Mouse (Mus musculus) forebrain, postnatal 0 days (tissue): ENCODE measurements at regions not wholly inside any gene's neighbourhood (a gene's known extent, or its start where the extent isn't known, plus 50 kb on each side); places are given as distances from the start of the nearest gene placed in this dataset.
A peak's percentile ranks its signal among the peaks of the same experiment; 100 is the strongest.

Experiments used
- ATAC-seq: fragments of 200-750 bp; cut with Nextera tagmentation; 2 replicates; pipeline ENCODE4 v1.8.0; 2017; ENCODE audit warnings: mild to moderate bottlenecking, moderate library complexity
- DNase-seq: peaks from one replicate; pipeline ENCODE4 v3.0.0-alpha.2; 2015
- H3K27ac ChIP-seq: fragments of 300-500 bp; sonication (generic); 2 replicates; pipeline ENCODE4 v1.5.1; 2014; ENCODE audit warnings: low read depth, mild to moderate bottlenecking, antibody characterized with exemption, low read length, moderate library complexity, mixed read lengths
- H3K27me3 ChIP-seq: fragments of 300-500 bp; sonication (generic); 2 replicates; pipeline ENCODE4 v1.6.1; 2014; ENCODE audit warnings: mild to moderate bottlenecking, low read length, mixed read lengths; ENCODE audit not compliant: insufficient read depth
- H3K36me3 ChIP-seq: fragments of 300-500 bp; sonication (generic); 2 replicates; pipeline ENCODE4 v1.6.1; 2014; ENCODE audit warnings: mild to moderate bottlenecking, moderate library complexity; ENCODE audit not compliant: insufficient read depth
- H3K4me1 ChIP-seq: fragments of 300-500 bp; sonication (generic); 2 replicates; pipeline ENCODE4 v1.6.1; 2014; ENCODE audit warnings: antibody characterized with exemption; ENCODE audit not compliant: insufficient read depth
- H3K4me2 ChIP-seq: fragments of 300-500 bp; sonication (generic); 2 replicates; pipeline ENCODE4 v1.6.1; 2014; ENCODE audit warnings: low read depth, mild to moderate bottlenecking, moderate library complexity
- H3K4me3 ChIP-seq: fragments of 300-500 bp; sonication (generic); 2 replicates; pipeline ENCODE4 v1.5.1; 2014; ENCODE audit warnings: low read depth, low read length, mixed read lengths
- H3K9ac ChIP-seq: fragments of 300-500 bp; sonication (generic); 2 replicates; pipeline ENCODE4 v1.6.1; 2014; ENCODE audit warnings: mild to moderate bottlenecking
- H3K9me3 ChIP-seq: fragments of 300-500 bp; sonication (generic); 2 replicates; pipeline ENCODE4 v1.6.1; 2016; ENCODE audit warnings: low read length
- CTCF ChIP-seq: sonication (generic); IDR thresholded peaks from 2 replicates; pipeline ENCODE4 v1.5.1; 2016; ENCODE audit warnings: antibody characterized with exemption, control low read depth, low read depth
- WGBS: fragments of 180-500 bp; shearing (Covaris S2); extraction: QIAGEN DNeasy Blood & Tissue Kit; methylation state at CpG from one replicate; pipeline ENCODE4 v1.1.7; 2014; 5-methylcytosine and 5-hydroxymethylcytosine counted together

DNA sequence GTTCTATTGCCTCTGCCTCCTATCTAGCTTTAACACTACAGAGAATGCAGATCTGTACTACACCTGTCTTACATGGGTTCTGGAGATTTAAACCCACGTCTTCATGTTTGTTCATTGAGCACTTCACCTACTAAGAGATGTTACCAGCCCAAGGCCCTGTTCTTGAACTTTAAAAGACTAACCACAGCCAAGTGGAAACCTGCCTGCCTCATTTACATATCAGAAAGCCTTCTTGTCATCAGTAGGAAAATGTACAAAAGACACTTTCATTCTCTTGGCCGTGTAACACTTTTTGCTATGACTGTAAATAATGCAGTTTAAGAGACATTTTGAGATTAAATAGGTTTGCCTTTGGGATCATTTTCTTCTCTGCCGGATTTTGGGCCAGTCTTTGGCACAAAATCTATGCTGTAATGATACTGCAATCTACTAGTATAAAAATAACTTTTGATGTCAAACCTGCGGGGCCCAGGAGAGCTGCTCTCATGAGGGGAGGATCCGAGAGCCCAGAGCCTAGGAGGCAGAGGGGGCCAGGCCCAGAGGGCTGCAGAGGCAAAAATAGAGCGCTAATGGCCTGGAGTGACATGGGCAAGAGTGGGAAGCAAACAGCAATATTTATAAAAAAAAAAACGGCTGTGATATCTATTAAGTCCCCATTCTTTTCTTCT, 318.4 kb upstream of the Myo3a start:
- no peaks in the 10 kb centered on the region for H3K27me3 ChIP-seq
- no peaks in the 10 kb centered on the region for H3K36me3 ChIP-seq
- no peak overlapping the region for H3K9ac ChIP-seq
- H3K9me3 ChIP-seq = 0 out of 2 replicates have a peak, but pooled peaks cover 8% of the 10 kb centered on the region
- 59% methylated on average over 7 of the region's 7 CpGs for WGBS
- no peak for TF ChIP-seq CTCF
- no peaks in the 10 kb centered on the region for H3K4me1 ChIP-seq
- ATAC-seq = no peak
- H3K4me2 ChIP-seq = peak overlapping the region; percentile 44; the same call in 1 of the 2 replicates
- peak overlapping the region; percentile 16 for H3K4me3 ChIP-seq
- DNase-seq = no peak
- H3K27ac ChIP-seq = no peak overlapping the region

- Histone ChIP-seq H3K27me3 (no peaks in the 10 kb centered on the region), H3K4me3 (peak overlapping the region; percentile 16), H3K4me2 (peak overlapping the region; percentile 44), H3K9ac (no peak overlapping the region), H3K27ac (no peak overlapping the region), H3K4me1 (no peaks in the 10 kb centered on the region), H3K9me3 (0 out of 2 replicates have a peak, but pooled peaks cover 8% of the 10 kb centered on the region), H3K36me3 (no peaks in the 10 kb centered on the region)
- TF ChIP-seq CTCF = peak; percentile 98
- ATAC-seq (peak; percentile 67; the same call in 1 of the 2 replicates), DNase-seq (peak; percentile 90)
- 8% methylated on average over 7 of the region's 7 CpGs for WGBS
Measured at GRCm38 (mm10) chr2:21909481-21909966, 317.8 kb upstream of the Myo3a start.

DNA sequence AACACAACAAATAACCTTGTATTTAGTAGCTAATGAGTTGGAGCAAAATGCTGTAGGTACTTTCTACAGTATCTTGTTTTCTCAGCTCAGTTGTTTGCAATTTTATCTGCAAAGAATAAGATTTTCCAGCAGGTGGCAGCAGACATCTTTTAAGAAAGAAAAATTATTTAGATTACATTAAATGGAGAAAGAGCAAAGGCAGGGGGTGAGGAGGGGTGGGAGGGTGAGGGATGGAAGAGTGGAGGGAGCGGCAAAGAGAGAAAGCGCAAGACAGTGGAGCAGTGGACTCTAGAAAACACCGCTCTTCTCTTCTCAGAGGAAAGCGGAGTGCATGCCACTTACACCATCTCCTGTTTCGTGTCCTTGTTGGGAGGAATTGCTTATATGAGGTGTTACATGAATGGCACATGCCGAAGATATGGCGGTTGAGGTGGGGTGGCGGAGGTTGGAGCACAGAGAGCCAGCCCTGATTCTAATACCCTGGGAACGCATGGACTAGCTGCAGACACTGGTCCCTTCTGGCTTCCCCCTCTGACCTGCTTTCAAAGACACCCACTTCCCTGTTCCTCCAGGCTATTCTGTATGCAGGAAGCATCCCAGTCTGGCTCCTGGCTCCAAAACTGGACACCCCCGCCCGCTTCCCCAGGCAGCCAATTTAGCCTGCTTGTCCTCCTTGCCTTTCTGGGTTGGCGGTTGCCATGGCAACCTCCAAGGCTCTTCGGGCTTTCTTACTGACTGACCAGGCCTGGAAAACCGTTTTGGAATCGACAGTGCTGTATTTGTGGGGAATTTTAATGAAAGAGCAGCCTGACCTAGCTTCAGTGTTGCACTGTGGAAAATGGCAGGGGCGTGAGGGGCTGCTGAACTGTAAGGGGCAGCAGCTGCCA, 309.3 kb upstream of the Myo3a start:
- TF ChIP-seq CTCF = peak; percentile 61
- Histone ChIP-seq H3K4me2 (peak overlapping the region; percentile 71), H3K36me3 (no peaks in the 10 kb centered on the region), H3K27ac (peak overlapping the region; percentile 96), H3K4me3 (peak overlapping the region; percentile 44), H3K4me1 (peaks cover 10% of the 10 kb centered on the region), H3K9me3 (no peaks in the 10 kb centered on the region), H3K27me3 (no peaks in the 10 kb centered on the region), H3K9ac (peak overlapping the region; percentile 71)
- DNase-seq (peak; percentile 91), ATAC-seq (peak; percentile 93)
- WGBS = 2% methylated on average over 16 of the region's 16 CpGs

- H3K9ac ChIP-seq = peak overlapping the region; percentile 71
- 34% methylated on average over 2 of the region's 2 CpGs for WGBS
- H3K27me3 ChIP-seq = no peaks in the 10 kb centered on the region
- no peak for TF ChIP-seq CTCF
- ATAC-seq (no peak), DNase-seq (no peak)
- H3K36me3 ChIP-seq = no peaks in the 10 kb centered on the region
- peak overlapping the region; percentile 96 for H3K27ac ChIP-seq
- H3K9me3 ChIP-seq = no peaks in the 10 kb centered on the region
- peaks cover 10% of the 10 kb centered on the region for H3K4me1 ChIP-seq
- no peak overlapping the region for H3K4me3 ChIP-seq
- H3K4me2 ChIP-seq = no peak overlapping the region
Measured at GRCm38 (mm10) chr2:21919091-21919490, 308.2 kb upstream of the Myo3a start.

GRCm38 (mm10) chr2:21927656-21928055, 299.6 kb upstream of the Myo3a start:
- ATAC-seq = peak; percentile 34; the same call in 1 of the 2 replicates
- H3K4me1 ChIP-seq = no peaks in the 10 kb centered on the region
- H3K27me3 ChIP-seq = no peaks in the 10 kb centered on the region

DNA sequence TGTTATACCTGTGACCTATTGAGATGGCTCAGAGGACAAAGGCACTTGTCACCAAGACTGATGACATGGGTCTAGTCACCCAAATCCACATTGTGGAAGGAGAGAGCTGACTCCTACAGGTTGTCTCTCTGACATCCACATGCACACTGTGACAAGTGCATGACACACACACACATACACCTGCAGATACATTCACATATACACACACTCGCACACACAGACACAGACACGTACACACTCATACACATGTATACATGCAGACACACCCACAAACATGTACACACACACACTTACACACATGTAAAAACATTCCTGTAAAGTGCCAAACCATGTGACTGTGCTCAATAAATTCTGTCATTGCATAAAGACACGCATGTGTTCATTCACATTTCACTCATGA, 287.3 kb upstream of the Myo3a start:
- H3K4me3 ChIP-seq = no peak overlapping the region
- no peak overlapping the region for H3K4me2 ChIP-seq
- H3K4me1 ChIP-seq = no peaks in the 10 kb centered on the region
- no peak overlapping the region for H3K9ac ChIP-seq
- TF ChIP-seq CTCF = no peak
- 92% methylated on average over 3 of the region's 3 CpGs for whole genome bisulfite sequencing
- H3K27ac ChIP-seq = no peak overlapping the region
- DNase-seq = no peak
- no peak for ATAC-seq
- no peaks in the 10 kb centered on the region for H3K9me3 ChIP-seq
- H3K27me3 ChIP-seq = no peaks in the 10 kb centered on the region
- H3K36me3 ChIP-seq = no peaks in the 10 kb centered on the region

More at GRCm38 (mm10) chr2:21927656-21928055, 299.6 kb upstream of the Myo3a start:
- no peaks in the 10 kb centered on the region for H3K9me3 ChIP-seq
- no peaks in the 10 kb centered on the region for H3K36me3 ChIP-seq
- peak; percentile 59 for TF ChIP-seq CTCF
- H3K4me2 ChIP-seq = no peak overlapping the region
- no peak overlapping the region for H3K4me3 ChIP-seq
- WGBS = 33% methylated on average over 1 of the region's 1 CpGs
- no peak overlapping the region for H3K9ac ChIP-seq
- no peak overlapping the region for H3K27ac ChIP-seq
- DNase-seq = peak; percentile 35
